Comparison of ENCODE assay signal across 9 mouse cellular contexts in the genomic region with DNA sequence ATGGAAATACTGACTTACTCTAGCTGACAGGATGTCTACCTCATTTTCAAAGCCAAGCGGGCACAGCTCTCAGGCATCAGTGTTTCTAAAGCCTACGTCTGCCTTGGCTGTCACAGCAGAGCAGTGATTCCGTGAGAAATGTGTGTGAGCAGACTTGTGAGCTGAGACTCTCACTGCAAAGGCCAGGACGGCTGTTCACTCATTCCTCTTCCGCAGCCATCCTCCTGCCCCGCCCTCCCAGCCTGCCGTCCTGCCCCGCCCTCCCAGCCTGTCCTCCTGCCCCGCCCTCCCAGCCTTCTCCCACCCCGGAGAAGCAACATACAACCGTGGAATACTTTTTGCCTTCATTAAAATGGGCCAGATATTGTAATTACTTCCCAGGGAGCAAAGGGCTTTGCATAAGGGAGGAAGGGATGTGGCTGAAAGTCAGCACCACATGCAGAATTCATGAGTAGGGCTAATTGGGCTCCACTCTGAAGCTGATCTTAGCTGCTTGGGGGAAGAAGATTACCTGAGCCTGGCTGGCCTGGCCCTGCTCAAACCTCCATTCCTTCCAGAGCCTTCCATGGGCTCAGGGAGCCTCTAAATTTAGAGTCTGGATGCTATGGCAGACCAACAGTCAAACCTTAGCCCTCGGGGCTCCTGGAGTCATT. TPM values are rescaled to one million over a fixed set of nuclear protein-coding genes. Genes with fewer than 3 reads are reported as not detected.
A peak's percentile ranks its signal among the peaks of the same experiment; 100 is the strongest.
DNase-seq lines count a peak whose midpoint lies in the region; ATAC-seq and TF ChIP-seq lines count a peak whose summit lies in the region.
"Had no signal": no experiment of that assay in that cellular context is flagged by ENCODE, and none has a peak within 500 bp of the region (broad histone marks: within the 10 kb centered on the region; RNA-seq: fewer than 3 reads in every experiment).

No protein-coding gene starts in this region.

- peak overlapping the region; percentile 48 for H3K4me2 ChIP-seq in heart, postnatal 0 days (ENCODE audit: low read depth, low read length)
- H3K4me2 ChIP-seq in limb, embryonic 15.5 days, result peak overlapping the region; percentile 47
- peak overlapping the region; percentile 45 for H3K4me2 ChIP-seq in stomach, embryonic 15.5 days
- H3K4me2 ChIP-seq: liver, embryonic 15.5 days had no signal

- no peak for TF ChIP-seq EP300 in heart, postnatal 0 days (IDR thresholded peaks at IDR 0.05; ENCODE audit: low read depth)

- H3K9me3 ChIP-seq in heart, postnatal 0 days (replicated peaks; ENCODE audit: control insufficient read depth, low read length), result 0 out of 2 replicates have a peak, but pooled peaks cover 4% of the 10 kb centered on the region
- H3K9me3 ChIP-seq in forebrain, embryonic 10.5 days, result peaks cover 5% of the 10 kb centered on the region; the same call in 1 of the 2 replicates
- H3K9me3 ChIP-seq in limb, embryonic 15.5 days, result no peaks in the 10 kb centered on the region
- no peaks in the 10 kb centered on the region for H3K9me3 ChIP-seq in stomach, embryonic 15.5 days
- H3K9me3 ChIP-seq: liver, embryonic 15.5 days had no signal

- WGBS in heart, postnatal 0 days, result 5% methylated on average over 12 of the region's 12 CpGs
- WGBS in forebrain, embryonic 10.5 days, result 10% methylated on average over 12 of the region's 12 CpGs
- 6% methylated on average over 12 of the region's 12 CpGs for WGBS in limb, embryonic 15.5 days
- 9% methylated on average over 12 of the region's 12 CpGs for WGBS in stomach, embryonic 15.5 days

- H3K4me3 ChIP-seq in heart, postnatal 0 days (ENCODE audit: low read depth, low read length), result no peak overlapping the region
- peak overlapping the region; percentile 36 for H3K4me3 ChIP-seq in forebrain, embryonic 10.5 days
- H3K4me3 ChIP-seq in limb, embryonic 15.5 days, result peak overlapping the region; percentile 18
- H3K4me3 ChIP-seq in stomach, embryonic 15.5 days (replicated peaks), result no peak overlapping the region
- H3K4me3 ChIP-seq: liver, embryonic 15.5 days had no signal

- no peak for DNase-seq in heart, postnatal 0 days (ENCODE audit: low spot score)
- no peak for DNase-seq in heart, adult 9 months (ENCODE audit: low spot score in 2 of 2)
- peak; percentile 55 for DNase-seq in adrenal gland, postnatal 25 days
- no peak for DNase-seq in forebrain, embryonic 10.5 days (ENCODE audit: extremely low spot score, low spot score)
- no peak for DNase-seq in right cerebral cortex, adult 18-20 months
- DNase-seq in cerebellum, adult 11 months, result no peak

- no peaks in the 10 kb centered on the region for H3K36me3 ChIP-seq in heart, postnatal 0 days (replicated peaks; ENCODE audit: control insufficient read depth, insufficient read depth, low read length)
- H3K36me3 ChIP-seq in forebrain, embryonic 10.5 days (replicated peaks), result no peaks in the 10 kb centered on the region
- no peaks in the 10 kb centered on the region for H3K36me3 ChIP-seq in limb, embryonic 15.5 days
- no peaks in the 10 kb centered on the region for H3K36me3 ChIP-seq in stomach, embryonic 15.5 days
- H3K36me3 ChIP-seq: liver, embryonic 15.5 days had no signal

- no peak for TF ChIP-seq CTCF in heart, postnatal 0 days (IDR thresholded peaks at IDR 0.05; ENCODE audit: low read depth)

- peaks cover 13% of the 10 kb centered on the region for H3K27me3 ChIP-seq in heart, postnatal 0 days (ENCODE audit: control insufficient read depth, insufficient read depth, low read length)
- peaks cover 72% of the 10 kb centered on the region for H3K27me3 ChIP-seq in forebrain, embryonic 10.5 days (ENCODE audit: poor library complexity, severe bottlenecking)
- H3K27me3 ChIP-seq in limb, embryonic 15.5 days, result peaks cover 13% of the 10 kb centered on the region; the same call in 1 of the 2 replicates
- no peaks in the 10 kb centered on the region for H3K27me3 ChIP-seq in stomach, embryonic 15.5 days (replicated peaks)

- no peak; the same call in 1 of the 2 replicates for ATAC-seq in heart, postnatal 0 days (ENCODE audit: insufficient read depth, low read depth)
- ATAC-seq in limb, embryonic 15.5 days (ENCODE audit: insufficient number of reproducible peaks, low FRiP score, low TSS enrichment, low read depth), result no peak; the same call in 1 of the 2 replicates
- ATAC-seq in stomach, embryonic 15.5 days (ENCODE audit: insufficient read depth, low FRiP score, low read depth), result no peak

- H3K27ac ChIP-seq in heart, postnatal 0 days (ENCODE audit: low read depth), result no peak overlapping the region
- H3K27ac ChIP-seq in forebrain, embryonic 10.5 days, result peak overlapping the region; percentile 21; the same call in 1 of the 2 replicates
- no peak overlapping the region for H3K27ac ChIP-seq in limb, embryonic 15.5 days
- H3K27ac ChIP-seq in stomach, embryonic 15.5 days, result no peak overlapping the region
- H3K27ac ChIP-seq: liver, embryonic 15.5 days had no signal

- H3K4me1 ChIP-seq in heart, postnatal 0 days (ENCODE audit: control insufficient read depth, insufficient read depth), result no peaks in the 10 kb centered on the region
- H3K4me1 ChIP-seq in forebrain, embryonic 10.5 days, result peaks cover 42% of the 10 kb centered on the region
- peaks cover 13% of the 10 kb centered on the region for H3K4me1 ChIP-seq in limb, embryonic 15.5 days
- H3K4me1 ChIP-seq in stomach, embryonic 15.5 days, result peaks cover 5% of the 10 kb centered on the region; the same call in 1 of the 2 replicates

- no peak overlapping the region for H3K9ac ChIP-seq in heart, postnatal 0 days (replicated peaks; ENCODE audit: low read depth, low read length)
- 0 out of 2 replicates have a peak overlapping the region, but pooled peaks have one; percentile 14 for H3K9ac ChIP-seq in limb, embryonic 15.5 days
- no peak overlapping the region for H3K9ac ChIP-seq in stomach, embryonic 15.5 days
- H3K9ac ChIP-seq: liver, embryonic 15.5 days had no signal

RNA-seq across cellular contexts. Expression of a gene that starts 23.0 kb away (rescaled TPM):
- total RNA-seq in heart, postnatal 0 days (2014; rRNA removed; ENCODE audit: low replicate concordance), result not detected in 2 replicates
- polyA plus RNA-seq in heart, postnatal 0 days (2015; fragmentation: Nextera tagmentation; extraction: Ambion mirVana), result not detected in 2 replicates
- not detected in 2 replicates for total RNA-seq in adrenal gland, postnatal 25 days (2021)
- 4.1 and 4.2 TPM in 2 replicates for polyA plus RNA-seq in forebrain, embryonic 10.5 days (2016; fragmentation: Nextera tagmentation; extraction: Ambion mirVana)
- polyA plus RNA-seq in limb, embryonic 15.5 days (2015; fragmentation: Nextera tagmentation; extraction: Ambion mirVana), result 0.29 and 0.56 TPM in 2 replicates
- 0.36 and 0.46 TPM in 2 replicates for polyA plus RNA-seq in stomach, embryonic 15.5 days (2015; fragmentation: Nextera tagmentation; extraction: Ambion mirVana)
- polyA plus RNA-seq: liver, embryonic 15.5 days had no signal

RNA-seq across cellular contexts. Expression of a gene that starts 23.0 kb away (rescaled TPM):
- total RNA-seq in heart, postnatal 0 days (2014; rRNA removed; ENCODE audit: low replicate concordance), result 0.39 TPM in 1 of 2 replicates, not detected in the other
- not detected in 2 replicates for polyA plus RNA-seq in heart, postnatal 0 days (2015; fragmentation: Nextera tagmentation; extraction: Ambion mirVana)
- total RNA-seq in adrenal gland, postnatal 25 days (2021), result not detected in 2 replicates
- polyA plus RNA-seq in forebrain, embryonic 10.5 days (2016; fragmentation: Nextera tagmentation; extraction: Ambion mirVana), result 1.8 and 3.3 TPM in 2 replicates
- 0.12 and 0.25 TPM in 2 replicates for polyA plus RNA-seq in limb, embryonic 15.5 days (2015; fragmentation: Nextera tagmentation; extraction: Ambion mirVana)
- 0.09 and 0.10 TPM in 2 replicates for polyA plus RNA-seq in stomach, embryonic 15.5 days (2015; fragmentation: Nextera tagmentation; extraction: Ambion mirVana)
- polyA plus RNA-seq: liver, embryonic 15.5 days had no signal

RNA-seq across cellular contexts. Expression of a gene that starts 28.8 kb away (rescaled TPM):
- total RNA-seq in heart, postnatal 0 days (2014; rRNA removed; ENCODE audit: low replicate concordance), result 4.0 and 6.2 TPM in 2 replicates
- 1.9 and 2.0 TPM in 2 replicates for polyA plus RNA-seq in heart, postnatal 0 days (2015; fragmentation: Nextera tagmentation; extraction: Ambion mirVana)
- 16.5 and 18.0 TPM in 2 replicates for total RNA-seq in adrenal gland, postnatal 25 days (2021)
- 1.4 and 1.5 TPM in 2 replicates for polyA plus RNA-seq in forebrain, embryonic 10.5 days (2016; fragmentation: Nextera tagmentation; extraction: Ambion mirVana)
- polyA plus RNA-seq in limb, embryonic 15.5 days (2015; fragmentation: Nextera tagmentation; extraction: Ambion mirVana), result 1.4 and 2.7 TPM in 2 replicates
- polyA plus RNA-seq in stomach, embryonic 15.5 days (2015; fragmentation: Nextera tagmentation; extraction: Ambion mirVana), result 7.2 and 9.7 TPM in 2 replicates

Comparison
In these comparisons a context has a peak if more than half of its experiments do, and no peak if none do; other contexts are left out.
1. H3K4me3 ChIP-seq: peak in forebrain, embryonic 10.5 days (single experiment) and limb, embryonic 15.5 days (single experiment); none in heart, postnatal 0 days (single experiment) and stomach, embryonic 15.5 days (single experiment).
2. Peak in every context shown above with its lines, with median percentiles within 50 percentile points of each other: H3K4me2 ChIP-seq.